Mouse (Mus musculus) duodenum, adult 2 months (tissue): ENCODE measurements around the gene Vps33a. TPM values are rescaled to one million over a fixed set of nuclear protein-coding genes. Genes with fewer than 3 reads are reported as not detected.

Source experiments
- polyA plus RNA-seq: library from polyadenylated mRNA; depleted of rRNA; stranded (reverse); fragments of >200 nt; gene quantifications from 2 replicates; pipeline ENCODE4 v1.2.3, GENCODE M21; 2012; ENCODE audit warnings: low replicate concordance; rRNA removed

Vps33a gene
- 4.5 and 6.2 TPM in 2 replicates for polyA plus RNA-seq

GRCm38 (mm10) chr5:123572357-123573186, at the start of gene Vps33a:
Vps33a (minus strand) TSS chr5:123573038.

GRCm38 (mm10) chr5:123525281-123525680, 47.6 kb downstream of the Vps33a start, which contains the start of gene Gm49027:
Gm49027 (minus strand) TSS chr5:123525488.

GRCm38 (mm10) chr5:123523692-123524392, 49.0 kb downstream of the Vps33a start, which contains the start of gene Diablo:
Diablo (minus strand) TSS chr5:123524176.

GRCm38 (mm10) chr5:123510160-123510559, 62.7 kb downstream of the Vps33a start, which contains the start of gene B3gnt4:
B3gnt4 (plus strand) TSS chr5:123510460.

GRCm38 (mm10) chr5:123489112-123489785, 83.6 kb downstream of the Vps33a start, which contains the start of the genes Lrrc43 and Il31:
Lrrc43 (plus strand) TSS chr5:123489305.
Il31 (minus strand) TSS chr5:123489489.

Other genes with a start within 250 kb of the Vps33a start
- gene Bcl7a, start 229.2 kb downstream of the Vps33a start, polyA plus RNA-seq, result 2.7 and 4.1 TPM in 2 replicates
- 26.7 and 41.6 TPM in 2 replicates for gene Mlxip, start 178.2 kb downstream of the Vps33a start, polyA plus RNA-seq
- gene Lrrc43, start 83.7 kb downstream of the Vps33a start, polyA plus RNA-seq, result not detected in 2 replicates
- not detected in 2 replicates for gene Il31, start 83.5 kb downstream of the Vps33a start, polyA plus RNA-seq
- gene B3gnt4, start 62.6 kb downstream of the Vps33a start, polyA plus RNA-seq, result 0.11 TPM in 1 of 2 replicates, not detected in the other
- 24.6 and 32.2 TPM in 2 replicates for gene Diablo, start 48.9 kb downstream of the Vps33a start, polyA plus RNA-seq
- 10.8 and 11.8 TPM in 2 replicates for gene Gm49027, start 47.5 kb downstream of the Vps33a start, polyA plus RNA-seq
- 6.8 and 8.5 TPM in 2 replicates for gene Clip1, start 111.6 kb upstream of the Vps33a start, polyA plus RNA-seq
- gene Zcchc8, start 148.1 kb upstream of the Vps33a start, polyA plus RNA-seq, result 16.9 and 18.8 TPM in 2 replicates
- gene Rsrc2, start 176.4 kb upstream of the Vps33a start, polyA plus RNA-seq, result 2.1 and 2.5 TPM in 2 replicates
- 0.36 and 1.7 TPM in 2 replicates for gene Kntc1, start 176.7 kb upstream of the Vps33a start, polyA plus RNA-seq